Mouse (Mus musculus) midbrain, embryonic 16.5 days (tissue): ENCODE data around the gene Kcnj6. TPM values are rescaled to one million over a fixed set of nuclear protein-coding genes. Genes with fewer than 3 reads are reported as not detected.
"Not testable (repeated sequence)": the region's sequence is repeated elsewhere in the genome, so short reads cannot be mapped to it uniquely, and the experiment has no call there.

Source experiments
- ATAC-seq: fragments of 200-750 bp; cut with Nextera tagmentation; 2 replicates; pipeline ENCODE4 v1.8.0; 2017; ENCODE audit warnings: moderate TSS enrichment
- H3K27ac ChIP-seq: fragments of 300-500 bp; sonication (generic); 2 replicates; pipeline ENCODE4 v1.5.1; 2014; ENCODE audit warnings: mild to moderate bottlenecking, low read length, mixed read lengths
- H3K27me3 ChIP-seq: fragments of 300-500 bp; sonication (generic); 2 replicates; pipeline ENCODE4 v1.6.1; 2014; ENCODE audit warnings: low read depth, low read length, mixed read lengths; ENCODE audit not compliant: control insufficient read depth, insufficient read depth
- H3K36me3 ChIP-seq: fragments of 300-500 bp; sonication (generic); 2 replicates; pipeline ENCODE4 v1.6.1; 2014; ENCODE audit warnings: mild to moderate bottlenecking, low read length, moderate library complexity, mixed read lengths; ENCODE audit not compliant: control insufficient read depth, insufficient read depth
- H3K4me1 ChIP-seq: fragments of 300-500 bp; sonication (generic); 2 replicates; pipeline ENCODE4 v1.6.1; 2014; ENCODE audit warnings: mild to moderate bottlenecking, low read length, mixed read lengths; ENCODE audit not compliant: control insufficient read depth, insufficient read depth
- H3K4me2 ChIP-seq: fragments of 300-500 bp; sonication (generic); 2 replicates; pipeline ENCODE4 v1.6.1; 2014; ENCODE audit warnings: mild to moderate bottlenecking, low read length, mixed read lengths
- H3K4me3 ChIP-seq: fragments of 300-500 bp; sonication (generic); 2 replicates; pipeline ENCODE4 v1.5.1; 2014; ENCODE audit warnings: low read depth, mild to moderate bottlenecking, low read length, moderate library complexity, mixed read lengths
- H3K9ac ChIP-seq: fragments of 300-500 bp; sonication (generic); 2 replicates; pipeline ENCODE4 v1.6.1; 2014; ENCODE audit warnings: low read depth, low read length, mixed read lengths
- H3K9me3 ChIP-seq: fragments of 300-500 bp; sonication (generic); replicated peaks from 2 replicates; pipeline ENCODE4 v1.6.1; 2014; ENCODE audit warnings: mild to moderate bottlenecking, low read length, mixed read lengths; ENCODE audit not compliant: control insufficient read depth, poor library complexity, severe bottlenecking
- WGBS: fragments of 180-500 bp; shearing (Covaris S2); extraction: QIAGEN DNeasy Blood & Tissue Kit; methylation state at CpG from one replicate; pipeline ENCODE4 v1.1.7; 2014; 5-methylcytosine and 5-hydroxymethylcytosine counted together
- polyA plus RNA-seq: library from polyadenylated mRNA; unstranded; fragments of >200 nt; fragmentation: Nextera tagmentation; extraction: Ambion mirVana; gene quantifications from 2 replicates; pipeline ENCODE4 v1.2.1, GENCODE M21; 2015

The Kcnj6 gene
- polyA plus RNA-seq, 1 experiment from 2014 or later: 6.5 TPM

- H3K9ac ChIP-seq: no peak overlapping the region
- H3K9me3 ChIP-seq: no peaks in the 10 kb centered on the region
- 76% methylated on average over 5 of the region's 5 CpGs for WGBS
- H3K27ac ChIP-seq: no peak overlapping the region
- no peaks in the 10 kb centered on the region for H3K4me1 ChIP-seq
- no peaks in the 10 kb centered on the region for H3K27me3 ChIP-seq
- no peaks in the 10 kb centered on the region for H3K36me3 ChIP-seq
- no peak overlapping the region for H3K4me2 ChIP-seq
- no peak for ATAC-seq
- no peak overlapping the region for H3K4me3 ChIP-seq
Observed at GRCm38 (mm10) chr16:94822611-94823010, 174.9 kb downstream of the Kcnj6 start.

- no peak overlapping the region for H3K4me3 ChIP-seq
- H3K36me3 ChIP-seq: no peaks in the 10 kb centered on the region
- H3K9me3 ChIP-seq: no peaks in the 10 kb centered on the region
- no peak overlapping the region for H3K9ac ChIP-seq
- H3K4me1 ChIP-seq: no peaks in the 10 kb centered on the region
- no peak overlapping the region for H3K27ac ChIP-seq
- no peak overlapping the region for H3K4me2 ChIP-seq
- WGBS: 88% methylated on average over 11 of the region's 11 CpGs
- ATAC-seq: no peak
- no peaks in the 10 kb centered on the region for H3K27me3 ChIP-seq
Observed at GRCm38 (mm10) chr16:94821610-94822009, 175.9 kb downstream of the Kcnj6 start.

- Histone ChIP-seq H3K4me2 (no peak overlapping the region), H3K27ac (no peak overlapping the region), H3K4me3 (no peak overlapping the region), H3K36me3 (no peaks in the 10 kb centered on the region), H3K27me3 (no peaks in the 10 kb centered on the region), H3K9me3 (peaks cover 4% of the 10 kb centered on the region), H3K9ac (no peak overlapping the region), H3K4me1 (no peaks in the 10 kb centered on the region)
- WGBS: 31% methylated on average over 6 of the region's 6 CpGs
- ATAC-seq: no peak
Observed at GRCm38 (mm10) chr16:94816391-94816790, 181.1 kb downstream of the Kcnj6 start.

- H3K4me3 ChIP-seq: no peak overlapping the region
- H3K9me3 ChIP-seq: peaks cover 4% of the 10 kb centered on the region
- 81% methylated on average over 6 of the region's 6 CpGs for WGBS
- no peaks in the 10 kb centered on the region for H3K36me3 ChIP-seq
- no peak for ATAC-seq
- H3K4me2 ChIP-seq: no peak overlapping the region
- H3K4me1 ChIP-seq: no peaks in the 10 kb centered on the region
- no peaks in the 10 kb centered on the region for H3K27me3 ChIP-seq
- no peak overlapping the region for H3K27ac ChIP-seq
- no peak overlapping the region for H3K9ac ChIP-seq
Observed at GRCm38 (mm10) chr16:94815891-94816290, 181.6 kb downstream of the Kcnj6 start.

GRCm38 (mm10) chr16:94809286-94809685, 188.2 kb downstream of the Kcnj6 start:
- H3K4me3 ChIP-seq, ATAC-seq, H3K27me3 ChIP-seq, H3K4me2 ChIP-seq, H3K4me1 ChIP-seq, H3K27ac ChIP-seq, H3K9me3 ChIP-seq, H3K9ac ChIP-seq, H3K36me3 ChIP-seq: not testable (repeated sequence)
- WGBS: 11% methylated on average over 1 of the region's 1 CpGs

- Histone ChIP-seq H3K27me3 (no peaks in the 10 kb centered on the region), H3K27ac (no peak overlapping the region), H3K9ac (no peak overlapping the region), H3K4me2 (no peak overlapping the region), H3K36me3 (no peaks in the 10 kb centered on the region), H3K4me1 (no peaks in the 10 kb centered on the region), H3K4me3 (no peak overlapping the region), H3K9me3 (0 out of 2 replicates have a peak, but pooled peaks cover 2% of the 10 kb centered on the region)
- WGBS: 90% methylated on average over 8 of the region's 12 CpGs
- no peak for ATAC-seq
Observed at GRCm38 (mm10) chr16:94798241-94798640, 199.3 kb downstream of the Kcnj6 start.

- H3K36me3 ChIP-seq: no peaks in the 10 kb centered on the region
- no peaks in the 10 kb centered on the region for H3K27me3 ChIP-seq
- no peak overlapping the region for H3K4me2 ChIP-seq
- WGBS: 85% methylated on average over 6 of the region's 6 CpGs
- no peak overlapping the region for H3K27ac ChIP-seq
- no peak for ATAC-seq
- H3K9me3 ChIP-seq: 0 out of 2 replicates have a peak, but pooled peaks cover 2% of the 10 kb centered on the region
- H3K4me3 ChIP-seq: no peak overlapping the region
- H3K9ac ChIP-seq: no peak overlapping the region
- H3K4me1 ChIP-seq: no peaks in the 10 kb centered on the region
Observed at GRCm38 (mm10) chr16:94797366-94797765, 200.1 kb downstream of the Kcnj6 start.

GRCm38 (mm10) chr16:94793041-94793440, 204.5 kb downstream of the Kcnj6 start:
- no peak overlapping the region for H3K27ac ChIP-seq
- no peak overlapping the region for H3K9ac ChIP-seq
- no peaks in the 10 kb centered on the region for H3K27me3 ChIP-seq
- no peak overlapping the region for H3K4me3 ChIP-seq
- H3K4me1 ChIP-seq: no peaks in the 10 kb centered on the region
- no peak overlapping the region for H3K4me2 ChIP-seq
- H3K36me3 ChIP-seq: no peaks in the 10 kb centered on the region
- ATAC-seq: no peak
- 80% methylated on average over 7 of the region's 7 CpGs for WGBS
- H3K9me3 ChIP-seq: no peaks in the 10 kb centered on the region

GRCm38 (mm10) chr16:94789958-94790357, 207.5 kb downstream of the Kcnj6 start:
- H3K27ac ChIP-seq: no peak overlapping the region
- no peak overlapping the region for H3K4me3 ChIP-seq
- no peaks in the 10 kb centered on the region for H3K9me3 ChIP-seq
- 22% methylated on average over 6 of the region's 6 CpGs for WGBS
- ATAC-seq: no peak
- no peaks in the 10 kb centered on the region for H3K36me3 ChIP-seq
- no peak overlapping the region for H3K9ac ChIP-seq
- H3K4me1 ChIP-seq: no peaks in the 10 kb centered on the region
- no peak overlapping the region for H3K4me2 ChIP-seq
- H3K27me3 ChIP-seq: no peaks in the 10 kb centered on the region

- Histone ChIP-seq H3K4me2 (no peak overlapping the region), H3K36me3 (no peaks in the 10 kb centered on the region), H3K9ac (no peak overlapping the region), H3K27me3 (no peaks in the 10 kb centered on the region), H3K4me1 (no peaks in the 10 kb centered on the region), H3K27ac (no peak overlapping the region), H3K9me3 (no peaks in the 10 kb centered on the region), H3K4me3 (no peak overlapping the region)
- no peak for ATAC-seq
- 82% methylated on average over 7 of the region's 7 CpGs for WGBS
Observed at GRCm38 (mm10) chr16:94788716-94789115, 208.8 kb downstream of the Kcnj6 start.
